Mouse (Mus musculus): ENCODE measurements around the gene Lgalsl.

GRCm38 (mm10) chr11:20812153-20812887 lies 18.5 kb downstream of the Lgalsl start:
- no peak for TF ChIP-seq CTCF (conservative IDR thresholded peaks at IDR 0.05 in 1 of 2, IDR thresholded peaks at IDR 0.05 in 1 of 2; ENCODE audit: low read depth in 2 of 2, low read length in 2 of 2)
- no peak for TF ChIP-seq NRF1 (IDR thresholded peaks at IDR 0.05; ENCODE audit: low read depth, low read length)
- no peak for TF ChIP-seq POLR2AphosphoS2 (IDR thresholded peaks at IDR 0.05; ENCODE audit: low read depth, low read length)
- no peak for TF ChIP-seq ZKSCAN1 (IDR thresholded peaks at IDR 0.05; ENCODE audit: borderline replicate concordance, low read depth, low read length)
- TF ChIP-seq MAFK (IDR thresholded peaks at IDR 0.05; ENCODE audit: insufficient replicate concordance, low read length), result no peak
- TF ChIP-seq NELFE (IDR thresholded peaks at IDR 0.05; ENCODE audit: low read depth, low read length), result no peak
- TF ChIP-seq E2F4 (IDR thresholded peaks at IDR 0.05; ENCODE audit: insufficient replicate concordance, low read depth, low read length), result no peak
- TF ChIP-seq ZMIZ1 (IDR thresholded peaks at IDR 0.05; ENCODE audit: low read depth, low read length), result no peak
- no peak for TF ChIP-seq USF2 (conservative IDR thresholded peaks at IDR 0.05; ENCODE audit: low read depth, low read length)

Data from CH12.LX (cell line).